Mouse (Mus musculus): Measurements from ENCODE around the gene March9.

March9 gene

DNA sequence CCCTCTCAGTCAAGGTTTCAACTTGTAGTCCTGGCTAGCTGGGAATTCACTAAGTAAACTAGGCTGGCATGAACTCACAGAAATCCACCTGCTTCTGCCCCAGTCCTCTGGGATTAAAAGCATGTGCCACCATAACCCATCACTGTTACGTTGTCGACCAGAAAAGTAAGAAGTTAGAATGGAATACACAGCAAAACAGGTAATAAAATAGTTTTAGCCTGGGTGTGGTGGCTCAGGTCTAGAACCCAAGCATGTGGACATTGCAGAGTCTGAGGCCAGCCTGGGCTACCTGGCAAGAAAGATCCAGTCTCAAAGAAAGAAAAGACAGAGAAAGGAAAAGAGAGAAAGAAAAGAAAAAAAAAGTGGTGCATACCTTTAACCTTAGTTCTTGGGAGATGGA, 1.5 kb upstream of the March9 start:
- DNase-seq: no peak

- no peak for DNase-seq
These were observed 1.1 kb upstream of the March9 start for GRCm38 (mm10) chr10:127061085-127061484.

- DNase-seq: peak; percentile 70
These were observed 613 bp downstream of the March9 start for GRCm38 (mm10) chr10:127059174-127059967.

DNA sequence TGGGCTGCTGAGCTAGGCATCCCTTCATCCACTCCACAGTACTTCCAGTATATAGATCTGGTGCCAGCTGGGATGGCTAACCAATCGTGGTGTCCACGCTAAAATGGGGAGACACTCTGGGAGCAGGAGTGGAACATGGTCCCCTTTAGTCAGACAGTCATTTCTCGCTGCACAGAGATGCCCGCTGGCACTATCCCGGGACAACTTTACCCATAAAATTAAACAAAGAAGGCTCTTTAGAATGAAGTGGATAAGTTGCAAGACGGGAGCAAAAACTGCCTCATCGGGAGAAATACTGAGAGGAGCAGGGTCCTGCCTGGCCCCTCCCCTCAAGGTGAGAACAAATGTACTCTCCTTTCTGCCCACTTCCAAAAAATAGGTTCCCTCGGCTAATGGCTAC, 1.3 kb downstream of the March9 start:
- DNase-seq: no peak

DNA sequence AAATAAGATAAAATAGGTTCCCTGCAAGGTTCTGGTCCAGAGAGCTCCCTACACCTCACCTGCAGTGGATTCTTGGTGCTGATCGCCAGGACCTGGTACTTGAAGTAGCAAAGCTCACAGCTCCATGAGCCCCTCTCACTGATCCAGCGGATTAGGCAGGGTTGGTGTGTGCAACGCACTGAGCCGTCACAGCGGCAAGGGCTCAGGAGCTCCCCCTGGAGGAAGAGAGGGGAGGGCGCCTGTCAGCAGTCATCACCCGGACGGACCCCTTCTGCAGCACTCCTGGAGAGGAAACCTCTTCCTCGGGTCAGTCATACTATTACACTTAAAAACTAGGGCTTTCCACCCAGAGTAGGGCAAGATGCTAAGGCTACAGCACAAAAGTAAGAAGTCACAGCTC, 1.8 kb downstream of the March9 start:
- DNase-seq: peak; percentile 89

DNA sequence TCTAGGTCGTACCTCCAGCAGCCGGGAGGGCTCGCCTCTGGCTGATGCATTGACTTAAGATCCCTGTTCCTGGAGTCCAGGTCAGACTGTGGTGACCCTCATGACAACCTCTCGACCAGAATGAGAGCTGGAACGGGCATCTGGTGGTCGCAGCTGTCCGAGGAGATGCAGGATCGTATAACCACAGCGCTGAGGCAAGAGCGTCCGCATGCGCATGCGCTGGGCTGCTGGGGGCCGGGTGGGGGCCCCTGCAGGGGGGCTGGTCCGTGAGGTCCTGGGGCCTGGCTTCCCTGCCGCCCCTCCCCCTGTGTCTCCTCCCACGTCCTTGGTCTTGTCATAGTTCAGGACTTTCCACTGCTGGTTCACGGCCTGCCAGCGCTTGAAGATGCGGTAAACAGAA, 3.5 kb downstream of the March9 start:
- DNase-seq: no peak

GRCm38 (mm10) chr10:127055406-127055805, 4.6 kb downstream of the March9 start:
- no peak for DNase-seq

DNA sequence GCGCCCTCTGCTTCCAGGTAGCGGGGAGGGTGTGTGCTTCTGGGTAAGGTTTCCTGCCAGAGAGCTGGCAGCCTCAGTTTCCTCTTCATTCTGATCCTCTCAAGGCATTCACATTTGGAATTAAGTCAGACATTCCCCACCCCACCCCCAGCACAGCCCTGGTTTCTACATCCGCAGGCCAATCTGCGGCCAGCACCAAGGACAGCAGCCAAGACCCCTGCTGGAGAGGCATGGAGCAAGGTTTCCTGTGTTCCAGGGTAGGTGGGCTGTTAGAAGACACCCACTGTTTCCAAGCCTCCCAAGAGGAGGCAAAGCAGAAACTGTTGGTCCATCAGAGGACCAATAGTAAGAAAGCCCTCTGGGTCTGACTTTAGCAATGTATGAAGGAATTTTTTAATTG, 5.3 kb downstream of the March9 start:
- DNase-seq: peak; percentile 54

DNA sequence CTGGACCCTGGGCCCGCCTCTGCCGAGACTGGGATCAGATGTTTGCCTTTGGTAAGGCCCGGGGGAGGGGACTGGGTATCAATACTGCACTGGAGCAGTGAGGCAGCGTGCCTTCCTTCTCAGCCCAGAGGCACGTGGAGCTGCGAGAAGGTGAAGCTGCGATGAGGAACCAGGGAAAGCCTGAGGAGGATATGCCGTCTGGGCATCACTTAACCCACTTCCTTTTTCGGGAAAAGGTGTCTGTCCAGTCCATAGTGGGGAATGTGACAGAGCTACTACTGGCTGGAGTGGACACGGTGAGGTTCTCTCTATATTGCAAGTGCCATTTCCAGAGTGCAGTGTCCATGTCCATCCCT, 9.9 kb downstream of the March9 start:
- DNase-seq: no peak

DNA sequence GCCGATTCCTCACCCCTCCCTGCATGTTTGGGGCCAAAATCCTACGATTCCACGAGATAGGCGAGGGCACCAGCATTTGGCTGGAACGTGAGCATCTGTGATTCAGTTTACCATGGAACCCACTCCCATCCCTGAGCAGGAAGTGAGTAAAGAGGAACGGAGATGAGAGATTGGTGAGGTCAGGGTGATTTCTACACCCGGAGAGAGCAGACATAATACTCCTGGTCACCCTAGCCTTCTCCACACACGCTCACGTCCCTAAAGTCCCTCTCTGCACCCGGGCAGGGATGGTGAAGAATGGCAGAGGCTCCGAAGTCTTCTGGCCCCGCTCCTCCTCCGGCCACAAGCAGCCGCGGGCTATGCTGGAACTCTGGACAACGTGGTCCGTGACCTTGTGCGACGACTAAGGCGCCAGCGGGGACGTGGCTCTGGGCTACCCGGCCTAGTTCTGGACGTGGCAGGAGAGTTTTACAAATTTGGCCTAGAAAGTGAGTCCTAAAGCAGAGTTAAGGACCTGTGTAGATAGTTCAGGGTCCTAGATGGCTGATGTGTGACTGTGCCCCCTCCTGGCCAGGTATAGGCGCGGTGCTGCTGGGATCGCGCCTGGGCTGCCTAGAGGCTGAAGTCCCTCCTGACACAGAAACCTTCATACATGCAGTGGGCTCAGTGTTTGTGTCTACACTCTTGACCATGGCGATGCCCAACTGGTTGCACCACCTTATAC, 10.4 kb downstream of the March9 start:
- DNase-seq: no peak

DNA sequence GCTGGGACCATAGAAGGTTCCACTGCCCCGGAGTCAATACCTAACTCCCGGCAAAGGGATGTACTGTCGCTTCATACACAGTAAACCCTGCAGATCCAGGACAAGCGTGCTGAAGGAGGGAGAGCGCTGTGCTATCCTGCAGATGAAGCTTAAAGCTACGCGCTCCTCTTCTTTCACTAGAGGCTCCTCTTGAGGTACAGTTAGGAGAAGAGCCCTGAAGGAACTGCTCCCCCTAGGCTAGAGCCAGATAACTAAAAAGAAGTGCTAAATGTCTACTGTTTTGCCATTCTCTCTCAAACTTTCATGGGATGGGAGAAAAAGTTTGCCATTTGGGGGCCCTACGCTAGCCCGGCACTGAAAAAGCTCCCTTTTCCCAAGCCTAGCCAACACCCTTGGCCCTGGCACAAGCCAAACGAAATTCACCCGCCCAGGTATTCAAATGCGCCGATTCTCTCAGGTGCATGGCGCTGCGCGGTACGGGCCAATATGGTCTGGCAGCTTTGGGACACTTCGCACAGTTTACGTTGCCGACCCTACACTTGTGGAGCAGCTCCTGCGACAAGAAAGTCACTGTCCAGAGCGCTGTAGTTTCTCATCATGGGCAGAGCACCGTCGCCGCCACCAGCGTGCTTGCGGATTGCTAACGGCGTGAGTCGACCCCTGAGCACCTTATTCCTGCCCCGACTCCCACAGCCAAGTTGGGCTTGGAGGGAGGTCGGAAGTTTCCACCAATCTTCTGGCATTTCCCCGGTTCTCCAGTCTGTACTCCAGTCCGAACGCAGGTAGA, 11.2 kb downstream of the March9 start:
- no peak for DNase-seq

DNA sequence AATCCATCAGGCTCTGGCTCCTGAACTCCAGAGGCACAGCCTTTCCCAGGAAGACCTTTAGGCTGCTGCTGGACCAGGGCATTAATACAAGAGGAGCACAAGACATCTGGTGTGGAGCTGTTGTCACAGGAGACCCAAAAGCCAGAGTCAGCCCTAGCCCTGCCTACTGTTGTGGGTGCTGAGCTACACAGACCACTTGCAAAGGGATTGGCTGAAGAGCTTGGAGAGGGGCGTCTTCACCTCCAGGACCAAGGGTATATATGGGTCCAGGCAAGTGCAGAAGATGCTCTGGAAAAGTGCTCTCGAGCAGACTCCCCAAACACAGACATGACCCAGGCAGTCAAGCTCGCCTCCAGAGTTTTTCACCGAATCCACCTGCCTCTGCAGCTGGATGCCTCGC, 12.0 kb downstream of the March9 start, which contains the start of gene Cyp27b1:
Cyp27b1 (plus strand) TSS at position 297 of the 400 bp plus-strand sequence.
- no peak for DNase-seq

DNA sequence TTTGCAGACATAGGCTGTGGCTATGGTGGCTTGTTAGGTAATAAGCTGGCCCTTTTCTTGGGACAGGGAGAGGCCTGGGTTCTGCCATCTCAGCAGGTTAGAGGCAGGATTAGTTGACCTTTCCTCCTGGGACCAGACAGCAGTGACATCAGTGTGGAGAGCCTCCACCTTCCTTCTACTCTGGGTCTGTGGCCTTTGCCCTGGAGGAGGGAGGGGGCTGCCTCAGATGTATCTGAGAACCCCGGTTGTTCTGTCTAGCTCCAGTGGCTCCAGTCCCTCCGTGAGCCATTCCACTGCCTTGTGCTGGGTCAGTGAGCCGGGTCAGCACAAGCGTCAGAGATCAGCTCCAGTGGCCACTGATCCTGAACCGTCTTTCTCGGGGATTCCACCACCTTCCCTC, 16.8 kb downstream of the March9 start:
- DNase-seq: no peak

GRCm38 (mm10) chr10:127042468-127043115, 17.4 kb downstream of the March9 start:
- no peak for DNase-seq

DNA sequence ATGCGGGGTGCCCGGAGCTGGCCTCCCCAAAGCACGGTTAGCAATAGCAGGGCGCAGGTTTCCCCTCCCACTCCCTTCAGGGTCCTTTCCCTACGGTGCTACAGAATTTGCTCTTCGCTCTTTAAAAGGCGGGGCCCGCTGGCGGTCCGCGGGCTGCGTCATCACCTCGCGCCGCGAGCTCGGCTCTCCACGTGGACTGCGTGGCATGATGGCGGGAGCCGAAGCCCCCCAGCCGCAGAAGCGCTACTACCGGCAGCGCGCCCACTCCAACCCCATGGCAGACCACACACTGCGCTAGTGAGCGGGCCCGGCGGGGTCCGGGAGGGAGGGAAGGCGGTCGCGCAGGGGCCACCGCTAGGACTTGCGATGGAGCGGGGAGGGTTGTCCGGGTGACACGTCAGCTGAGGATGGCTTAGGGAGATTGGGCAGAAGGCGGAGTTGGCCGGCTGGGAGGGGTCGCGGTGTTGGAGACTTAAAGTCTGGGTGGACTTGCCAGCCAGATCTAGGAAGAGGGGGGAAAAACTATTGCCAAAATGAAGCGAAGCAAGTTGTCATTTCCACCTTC, 18.1 kb downstream of the March9 start:
- DNase-seq: peak; percentile 94

DNA sequence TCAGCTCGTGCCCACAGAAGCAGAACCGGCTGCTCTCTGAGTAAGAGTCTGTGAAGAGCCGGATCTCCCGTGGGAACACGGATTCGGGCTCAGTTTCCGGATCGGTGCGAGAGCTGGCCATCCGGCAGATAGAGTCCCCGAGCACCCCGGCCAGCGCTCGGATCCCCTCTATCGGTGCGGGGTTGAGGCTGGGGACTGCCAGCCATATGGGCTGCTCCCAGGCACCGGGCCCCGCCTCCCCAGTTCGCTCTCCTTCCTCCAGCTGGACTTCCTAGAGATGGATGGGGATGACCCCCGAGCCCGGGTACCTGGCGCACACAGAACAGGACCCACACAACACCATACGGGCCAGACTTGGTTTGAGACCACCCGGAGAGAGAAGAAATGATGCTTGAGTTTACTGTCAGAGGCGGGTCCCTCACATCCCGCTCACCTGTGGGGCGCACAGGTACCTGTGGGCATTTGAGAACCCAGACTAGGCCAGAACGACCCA, 18.7 kb downstream of the March9 start, which contains the start of the genes Mettl1 and Eef1akmt3:
Mettl1 (plus strand) TSS at position 141 of the 493 bp plus-strand sequence.
Eef1akmt3 (minus strand) TSS at position 240 of the 493 bp plus-strand sequence.
- peak; percentile 61 for DNase-seq

DNA sequence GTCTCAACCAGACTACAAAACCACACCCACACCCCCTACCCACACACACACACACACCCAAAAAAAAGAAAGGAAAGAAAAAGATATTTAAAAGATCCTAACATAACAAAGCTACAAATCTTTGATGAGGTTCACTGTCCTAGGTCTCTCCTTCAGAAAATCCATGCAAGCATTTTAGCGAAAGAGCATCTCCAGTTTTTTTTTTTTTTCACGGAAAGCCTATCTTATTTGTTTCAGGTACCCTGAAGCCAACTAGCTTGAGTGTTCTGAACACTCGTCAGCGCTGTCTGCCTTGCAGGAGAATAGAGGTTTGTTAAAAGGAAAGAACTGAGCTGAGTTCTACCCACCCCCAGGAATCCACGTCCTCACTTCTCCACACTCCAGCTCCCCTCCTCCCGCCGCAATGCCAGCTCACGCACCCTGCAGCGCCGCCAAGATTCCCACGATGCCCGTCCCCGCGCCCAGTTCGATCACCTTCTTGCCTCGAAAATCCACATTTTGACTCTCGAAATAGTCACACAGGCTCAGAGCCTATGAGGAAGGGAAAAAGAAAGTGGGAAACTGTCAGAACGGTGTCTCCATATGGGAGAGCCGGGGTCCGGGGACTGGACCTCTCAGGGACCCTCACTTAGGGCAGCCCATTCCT, 19.3 kb downstream of the March9 start:
- DNase-seq: no peak

DNA sequence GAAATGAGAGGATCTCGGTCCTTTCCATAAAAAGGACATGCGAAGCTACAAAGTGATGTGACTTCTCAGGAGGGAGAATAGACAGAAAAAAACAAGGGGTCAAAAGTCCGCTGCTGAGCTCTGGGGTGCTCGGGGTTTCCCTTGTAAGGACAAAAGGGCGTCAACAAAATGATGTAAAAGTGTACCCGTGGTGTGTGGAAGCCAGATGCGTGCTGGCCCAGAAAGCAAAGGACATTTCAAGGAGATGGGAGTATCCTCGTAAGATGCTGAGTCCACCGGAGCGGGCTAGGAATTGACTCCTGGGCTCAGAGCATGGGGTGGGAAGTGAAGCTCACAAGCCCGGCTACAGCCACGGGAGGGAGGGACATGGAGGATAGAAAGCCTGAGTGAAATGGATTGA, 22.3 kb downstream of the March9 start:
- DNase-seq: no peak

DNA sequence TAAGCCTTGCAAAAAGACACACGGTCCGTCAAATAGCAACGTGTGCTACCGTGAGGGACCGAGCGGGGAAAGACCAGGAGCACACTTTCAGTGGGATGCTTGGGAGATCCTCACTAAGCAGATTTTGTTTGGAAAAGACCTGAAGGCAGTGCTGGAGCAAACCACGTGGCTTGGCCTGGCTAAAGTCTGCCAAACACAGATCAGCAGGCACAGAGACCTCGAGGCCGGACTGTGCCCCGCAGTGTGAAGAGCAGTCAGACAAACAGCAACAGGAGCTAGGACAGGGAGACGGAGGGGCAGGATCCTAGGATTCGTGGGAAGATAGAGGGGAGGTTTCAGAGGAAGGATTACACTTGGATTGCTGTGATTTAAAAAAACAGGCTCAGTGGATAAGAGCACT, 23.7 kb downstream of the March9 start:
- DNase-seq: no peak

- no peak for DNase-seq
These were observed 26.7 kb downstream of the March9 start for GRCm38 (mm10) chr10:127033301-127033741.
